Mouse (Mus musculus): Measurements from ENCODE around the gene Parp4. TPM values are rescaled to one million over a fixed set of nuclear protein-coding genes. Genes with fewer than 3 reads are reported as not detected.

Gene Parp4
- polyA plus RNA-seq, 1 experiment from 2014 or later, result 4.7 TPM

Other genes with a start within 250 kb of the Parp4 start
- 0.15 TPM in 1 of 2 replicates, not detected in the other for gene Atp12a, start 210.6 kb upstream of the Parp4 start, polyA plus RNA-seq (2014; fragmentation: Nextera tagmentation; extraction: Ambion mirVana)
- gene Rnf17, start 173.0 kb upstream of the Parp4 start, polyA plus RNA-seq (2014; fragmentation: Nextera tagmentation; extraction: Ambion mirVana), result 1.3 and 2.1 TPM in 2 replicates
- 8.8 and 10.3 TPM in 2 replicates for gene Cenpj, start 194 bp upstream of the Parp4 start, polyA plus RNA-seq (2014; fragmentation: Nextera tagmentation; extraction: Ambion mirVana)
- 27.4 and 29.5 TPM in 2 replicates for gene Mphosph8, start 92.6 kb downstream of the Parp4 start, polyA plus RNA-seq (2014; fragmentation: Nextera tagmentation; extraction: Ambion mirVana)
- gene Pspc1, start 202.7 kb downstream of the Parp4 start, polyA plus RNA-seq (2014; fragmentation: Nextera tagmentation; extraction: Ambion mirVana), result 31.1 and 34.7 TPM in 2 replicates
- gene Zmym5, start 236.1 kb downstream of the Parp4 start, polyA plus RNA-seq (2014; fragmentation: Nextera tagmentation; extraction: Ambion mirVana), result 18.2 and 22.6 TPM in 2 replicates

Data from intestine, embryonic 14.5 days (tissue).